Mouse (Mus musculus) layer of hippocampus, adult 9-10 months (tissue): ENCODE measurements around the gene Trim65.
"Not testable (repeated sequence)": the region's sequence is repeated elsewhere in the genome, so short reads cannot be mapped to it uniquely, and the experiment has no call there.

Experiments used
- DNase-seq: peaks from one replicate; pipeline ENCODE4 v3.0.0; 2022; ENCODE audit warnings: low spot score

Trim65 gene

GRCm38 (mm10) chr11:116108464-116109137 is 22.3 kb downstream of the Trim65 start:
- no peak for DNase-seq

DNA sequence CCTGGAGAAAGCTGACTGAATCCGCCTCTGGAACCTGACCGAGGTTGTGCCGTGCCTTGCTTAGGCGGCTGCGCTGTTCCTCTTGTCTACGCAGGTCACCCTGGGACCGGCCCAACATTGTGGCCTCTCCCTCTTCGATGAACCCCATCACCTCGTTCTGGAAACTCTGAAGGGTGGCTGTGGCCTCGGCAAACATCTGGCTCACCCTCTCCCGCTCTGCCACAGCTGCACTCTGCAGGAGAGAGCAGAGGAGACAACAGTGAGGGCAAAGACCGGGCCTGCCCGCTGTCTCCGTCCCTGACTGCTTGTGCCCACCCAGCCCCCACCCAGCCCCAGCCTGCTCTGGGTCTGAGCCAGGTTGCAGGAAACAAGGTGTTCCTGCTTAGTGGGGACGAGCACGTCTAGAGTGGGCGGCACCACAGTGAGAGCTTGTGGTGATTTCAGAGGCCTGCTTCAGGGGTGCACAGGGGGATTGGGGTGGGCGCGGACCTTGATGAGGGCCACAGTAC is 23.1 kb downstream of the Trim65 start:
- DNase-seq: no peak

GRCm38 (mm10) chr11:116106963-116107776 is 23.8 kb downstream of the Trim65 start:
- no peak for DNase-seq

DNA sequence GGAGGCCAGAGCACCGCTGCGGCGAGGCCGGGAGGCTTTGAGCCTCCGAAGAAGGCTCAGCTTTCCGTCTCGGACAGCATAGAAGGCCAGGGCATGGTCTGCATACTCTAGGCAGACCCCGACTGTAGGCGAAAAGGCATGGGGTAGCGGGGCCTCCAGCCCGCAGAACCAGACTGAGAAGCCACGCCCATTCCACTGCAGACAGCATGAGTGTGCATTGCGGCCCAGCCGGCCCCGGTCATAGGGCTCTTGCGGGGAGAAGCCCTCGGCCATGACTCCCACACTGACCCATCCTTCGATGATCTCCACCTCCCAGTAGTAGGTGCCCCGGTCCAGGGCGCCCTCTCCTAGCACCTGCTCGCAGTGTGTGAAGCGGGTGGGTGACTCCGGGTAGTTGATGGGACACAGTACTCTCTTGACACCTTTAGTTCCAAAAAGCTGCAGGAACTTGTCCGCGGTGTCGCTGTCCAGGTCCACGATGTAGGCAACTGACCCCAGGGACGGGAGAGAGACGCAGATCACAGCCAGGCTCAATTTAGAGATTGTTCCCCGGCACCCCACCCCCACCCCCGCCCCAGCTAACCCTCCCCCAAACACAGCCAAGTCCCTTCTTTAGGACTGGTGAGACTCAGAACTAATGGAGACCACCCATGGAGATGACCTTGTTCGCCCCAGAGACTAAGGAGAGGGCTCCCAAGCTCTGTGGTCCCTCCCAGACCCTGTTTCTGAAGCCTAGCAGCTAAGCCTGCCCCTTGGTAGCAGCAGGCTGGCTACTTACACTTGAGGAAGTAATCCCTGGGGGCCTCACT is 24.6 kb downstream of the Trim65 start:
- DNase-seq: no peak

DNA sequence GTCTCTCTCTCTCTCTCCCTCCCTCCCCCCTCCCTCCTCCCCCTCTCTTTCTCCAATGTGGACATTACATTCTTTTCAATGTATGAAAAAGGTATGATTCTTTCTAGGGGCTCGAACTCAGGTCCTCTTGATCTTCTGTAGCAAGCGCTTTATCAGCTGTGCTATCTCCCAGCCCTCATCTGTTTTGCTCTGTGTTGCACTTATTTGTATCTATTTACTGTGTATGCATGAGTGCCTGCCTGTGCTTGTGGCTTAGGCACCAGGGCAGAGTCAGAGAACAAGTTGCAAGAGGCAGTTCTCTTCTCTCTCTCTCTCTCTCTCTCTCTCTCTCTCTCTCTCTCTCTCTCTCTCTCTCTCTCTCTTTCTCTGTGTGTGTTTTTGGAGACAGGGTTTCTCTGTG is 25.9 kb downstream of the Trim65 start:
- DNase-seq: no peak

- DNase-seq: no peak
These were observed 26.8 kb downstream of the Trim65 start for GRCm38 (mm10) chr11:116104006-116104646.

DNA sequence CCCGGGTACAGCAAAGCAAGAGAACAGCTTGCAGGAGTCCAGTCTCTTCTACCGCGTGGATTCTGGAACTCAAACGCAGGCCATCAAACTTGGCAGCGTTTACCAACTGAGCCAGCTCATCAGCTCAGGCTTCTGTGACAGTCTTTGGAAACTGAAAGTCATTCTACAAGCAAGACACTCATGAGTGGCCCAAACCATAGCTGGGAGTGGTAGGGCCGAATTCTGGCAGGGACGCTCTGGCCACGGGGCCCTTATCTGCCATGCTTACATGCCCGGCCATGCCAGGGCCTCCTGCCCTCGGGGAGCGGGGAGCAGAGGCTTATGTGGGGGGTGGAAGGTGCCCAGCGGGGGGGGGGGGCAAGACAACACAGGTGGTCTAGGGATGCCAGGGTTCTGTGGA is 27.4 kb downstream of the Trim65 start:
- DNase-seq: no peak

- DNase-seq: no peak
These were observed 28.5 kb downstream of the Trim65 start for GRCm38 (mm10) chr11:116102472-116102871.

- no peak for DNase-seq
These were observed 29.0 kb downstream of the Trim65 start for GRCm38 (mm10) chr11:116101931-116102381.

GRCm38 (mm10) chr11:116100839-116101238 is 30.1 kb downstream of the Trim65 start:
- no peak for DNase-seq

GRCm38 (mm10) chr11:116100385-116100784 is 30.5 kb downstream of the Trim65 start:
- DNase-seq: no peak

GRCm38 (mm10) chr11:116099462-116099861 is 31.5 kb downstream of the Trim65 start:
- DNase-seq: no peak

GRCm38 (mm10) chr11:116098711-116099460 is 32.0 kb downstream of the Trim65 start:
- DNase-seq: no peak

- DNase-seq: no peak
These were observed 34.5 kb downstream of the Trim65 start for GRCm38 (mm10) chr11:116096213-116097108.

DNA sequence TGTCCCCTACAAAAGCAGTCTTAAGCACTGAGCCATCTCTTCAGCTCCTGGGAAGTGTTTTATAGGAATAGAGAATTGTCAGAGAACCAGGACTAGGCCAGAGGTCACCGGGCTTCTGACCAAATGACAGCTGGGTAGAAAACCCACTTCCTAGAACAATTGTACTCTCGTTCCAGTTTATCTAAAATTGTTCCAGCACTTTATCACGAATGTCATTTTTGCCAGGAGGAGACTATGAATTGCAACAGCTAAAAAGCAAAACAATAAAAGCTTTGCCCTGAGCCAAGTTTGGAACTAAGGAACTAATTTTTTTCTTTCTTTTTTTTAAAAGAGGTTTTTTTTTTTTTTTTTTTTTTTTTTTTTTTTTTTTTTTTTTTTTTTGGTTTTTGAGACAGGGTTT is 35.4 kb downstream of the Trim65 start:
- DNase-seq: no peak

DNA sequence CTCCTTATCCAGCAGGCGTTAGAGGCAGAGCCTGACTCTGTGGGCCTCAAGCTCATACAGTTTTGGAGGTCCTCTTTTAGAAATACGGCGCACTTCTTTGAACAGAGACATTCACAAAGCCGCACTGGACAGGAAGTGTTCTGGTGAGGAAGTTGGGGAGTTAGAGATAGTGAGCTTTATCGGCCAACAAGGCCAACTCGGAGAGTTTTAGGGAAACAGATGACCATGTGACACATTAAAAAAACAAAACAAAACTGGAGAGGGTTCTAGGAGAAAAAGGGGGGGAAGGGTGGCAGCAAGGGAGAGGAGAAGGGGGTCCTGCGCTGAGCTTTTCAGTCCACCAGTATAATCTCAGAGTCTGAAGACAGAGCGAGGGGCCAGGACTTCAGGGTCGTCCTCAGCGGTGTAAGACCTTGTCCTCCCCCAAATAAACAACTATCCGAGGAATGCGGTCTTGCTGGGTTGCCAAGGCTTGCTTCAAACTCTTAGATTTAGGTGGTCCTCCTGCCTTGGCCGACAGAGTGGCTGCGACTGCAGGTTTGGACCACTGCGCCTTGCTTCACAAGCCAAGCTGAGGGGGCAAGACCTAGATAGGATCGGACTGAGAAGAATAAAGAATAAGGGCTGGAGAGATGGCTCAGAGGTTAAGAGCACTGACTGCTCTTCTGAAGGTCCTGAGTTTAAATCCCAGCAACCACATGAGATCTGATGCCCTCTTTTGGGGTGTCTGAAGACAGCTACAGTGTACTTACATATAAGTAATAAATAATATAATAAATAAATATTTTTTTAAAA is 37.0 kb downstream of the Trim65 start:
- DNase-seq: no peak

DNA sequence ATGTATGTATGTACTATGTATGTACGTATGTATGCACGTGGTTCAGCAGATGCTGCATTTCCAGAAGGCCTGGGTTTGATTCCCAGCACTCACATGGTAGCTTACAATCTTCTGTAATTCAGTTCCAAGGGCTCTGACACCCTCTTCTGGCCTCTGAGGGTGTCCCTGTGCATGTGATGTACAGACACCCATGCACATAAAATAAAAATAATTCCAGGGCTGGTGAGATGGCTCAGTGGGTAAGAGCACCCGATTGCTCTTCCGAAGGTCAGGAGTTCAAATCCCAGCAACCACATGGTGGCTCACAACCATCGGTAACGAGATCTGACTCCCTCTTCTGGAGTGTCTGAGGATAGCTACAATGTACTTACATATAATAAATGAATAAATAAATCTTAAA is 38.0 kb downstream of the Trim65 start:
- DNase-seq: not testable (repeated sequence)

GRCm38 (mm10) chr11:116091591-116091990 is 39.3 kb downstream of the Trim65 start:
- DNase-seq: no peak

DNA sequence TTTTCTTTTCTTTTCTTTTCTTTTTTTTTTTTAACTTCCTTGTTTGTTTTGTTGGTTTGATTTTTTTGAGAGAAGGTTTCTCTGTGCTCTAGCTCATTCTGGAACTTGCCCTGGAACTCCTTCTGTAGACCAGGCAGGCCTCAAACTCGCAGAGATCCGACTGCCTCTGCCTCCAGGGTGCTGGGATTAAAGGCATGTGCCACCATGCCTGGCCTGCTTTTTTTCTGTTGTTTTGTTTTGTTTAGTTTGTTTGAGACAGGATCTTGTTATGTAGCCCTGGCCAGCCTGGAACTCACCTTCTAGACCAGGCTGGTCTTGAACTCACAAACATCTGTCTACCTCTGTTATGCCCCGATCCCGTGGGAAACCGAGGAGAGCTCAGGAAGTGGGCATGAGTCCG is 41.4 kb downstream of the Trim65 start:
- DNase-seq: no peak
